Comparison of ENCODE assay signal across 22 mouse cellular contexts in the genomic region with DNA sequence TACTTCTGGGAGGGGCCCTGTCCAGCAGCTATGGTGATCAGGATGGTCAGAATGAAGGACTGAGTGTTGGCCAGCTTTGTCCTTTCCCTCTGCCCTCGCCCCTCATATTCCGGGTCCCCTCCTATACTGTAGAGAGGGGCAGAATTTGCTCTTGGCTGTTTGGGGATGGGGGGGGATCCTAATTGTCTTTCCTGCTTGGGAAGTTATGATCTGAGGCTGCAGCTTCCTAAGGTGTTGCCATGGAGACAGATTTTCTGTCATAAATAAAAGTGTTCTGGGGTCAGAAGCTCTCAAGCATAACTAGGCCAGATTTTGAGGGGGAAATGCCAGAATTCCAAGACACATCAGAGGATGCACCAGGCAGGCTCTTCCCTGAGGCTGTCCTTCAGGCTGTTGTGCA. TPM values are rescaled to one million over a fixed set of nuclear protein-coding genes. Genes with fewer than 3 reads are reported as not detected.
DNase-seq lines count a peak whose midpoint lies in the region; ATAC-seq and TF ChIP-seq lines count a peak whose summit lies in the region.
"Had no signal": no experiment of that assay in that cellular context is flagged by ENCODE, and none has a peak within 500 bp of the region (broad histone marks: within the 10 kb centered on the region; RNA-seq: fewer than 3 reads in every experiment).

No protein-coding gene starts in this region.

- H3K9me3 ChIP-seq in heart, embryonic 13.5 days = no peaks in the 10 kb centered on the region
- H3K9me3 ChIP-seq in heart, embryonic 10.5 days = no peaks in the 10 kb centered on the region
- H3K9me3 ChIP-seq in limb, embryonic 14.5 days (ENCODE audit: control insufficient read depth, low read length) = no peaks in the 10 kb centered on the region
- no peaks in the 10 kb centered on the region for H3K9me3 ChIP-seq in limb, embryonic 10.5 days (replicated peaks)
- H3K9me3 ChIP-seq in midbrain, embryonic 16.5 days (replicated peaks; ENCODE audit: control insufficient read depth, low read length, poor library complexity, severe bottlenecking) = no peaks in the 10 kb centered on the region
- H3K9me3 ChIP-seq: embryonic facial prominence, embryonic 15.5 days; forebrain, embryonic 12.5 days; liver, embryonic 13.5 days; stomach, embryonic 15.5 days had no signal

- peaks cover 31% of the 10 kb centered on the region for H3K4me1 ChIP-seq in heart, embryonic 13.5 days
- H3K4me1 ChIP-seq in heart, embryonic 10.5 days = peaks cover 23% of the 10 kb centered on the region
- H3K4me1 ChIP-seq in limb, embryonic 14.5 days (ENCODE audit: control insufficient read depth, insufficient read depth, low read length) = peaks cover 12% of the 10 kb centered on the region
- no peaks in the 10 kb centered on the region for H3K4me1 ChIP-seq in limb, embryonic 10.5 days
- peaks cover 15% of the 10 kb centered on the region for H3K4me1 ChIP-seq in midbrain, embryonic 16.5 days (ENCODE audit: control insufficient read depth, insufficient read depth, low read length)
- H3K4me1 ChIP-seq: liver, embryonic 13.5 days had no signal

- DNase-seq in heart, embryonic 10.5 days (ENCODE audit: low spot score) = no peak
- DNase-seq in limb, embryonic 14.5 days (ENCODE audit: low spot score) = no peak
- no peak for DNase-seq in limb, embryonic 10.5 days (ENCODE audit: low spot score)
- DNase-seq in brain, embryonic 14.5 days (ENCODE audit: low read depth) = peak; percentile 47
- no peak for DNase-seq in ovary, postnatal 14 days (ENCODE audit: low spot score)
- no peak for DNase-seq in gastrocnemius, postnatal 25 days
- DNase-seq: B cell, adult 2 months; cerebellum, adult 18-20 months; heart, postnatal 36 days; kidney, adult 9 months; layer of hippocampus, postnatal 36 days; left cerebral cortex, postnatal 4 days; liver, embryonic 13.5 days; right cerebral cortex, adult 18-20 months; spleen, adult 18-20 months had no signal

- no peak for TF ChIP-seq POLR2A in limb, embryonic 14.5 days (IDR thresholded peaks at IDR 0.05; ENCODE audit: borderline replicate concordance, extremely low read depth, insufficient read depth, insufficient read length)
- TF ChIP-seq POLR2A in brain, embryonic 14.5 days (IDR thresholded peaks at IDR 0.05; ENCODE audit: borderline replicate concordance, extremely low read depth, insufficient read depth, insufficient read length, poor library complexity, severe bottlenecking) = no peak

- TF ChIP-seq CTCF in brain, embryonic 14.5 days (IDR thresholded peaks at IDR 0.05; ENCODE audit: borderline replicate concordance, extremely low read depth, insufficient read depth, insufficient read length) = no peak

- 79% methylated on average over 2 of the region's 2 CpGs for WGBS in heart, embryonic 13.5 days
- WGBS in heart, embryonic 10.5 days = 84% methylated on average over 2 of the region's 2 CpGs
- WGBS in limb, embryonic 14.5 days = 72% methylated on average over 2 of the region's 2 CpGs
- WGBS in limb, embryonic 10.5 days = 89% methylated on average over 2 of the region's 2 CpGs
- 75% methylated on average over 2 of the region's 2 CpGs for WGBS in midbrain, embryonic 16.5 days

- 0 out of 2 replicates have a peak overlapping the region, but pooled peaks have one; percentile 41 for H3K27ac ChIP-seq in heart, embryonic 13.5 days (replicated peaks)
- H3K27ac ChIP-seq in heart, embryonic 10.5 days = no peak overlapping the region
- no peak overlapping the region for H3K27ac ChIP-seq in limb, embryonic 14.5 days (replicated peaks; ENCODE audit: low read depth, low read length)
- no peak overlapping the region for H3K27ac ChIP-seq in limb, embryonic 10.5 days
- H3K27ac ChIP-seq in midbrain, embryonic 16.5 days (ENCODE audit: low read length) = peak overlapping the region; percentile 83
- H3K27ac ChIP-seq: embryonic facial prominence, embryonic 15.5 days; forebrain, embryonic 12.5 days; liver, embryonic 13.5 days; stomach, embryonic 15.5 days had no signal

- H3K36me3 ChIP-seq in heart, embryonic 13.5 days = no peaks in the 10 kb centered on the region
- H3K36me3 ChIP-seq in heart, embryonic 10.5 days = no peaks in the 10 kb centered on the region
- no peaks in the 10 kb centered on the region for H3K36me3 ChIP-seq in limb, embryonic 14.5 days (ENCODE audit: control insufficient read depth, insufficient read depth, low read length)
- H3K36me3 ChIP-seq in limb, embryonic 10.5 days = no peaks in the 10 kb centered on the region
- H3K36me3 ChIP-seq in midbrain, embryonic 16.5 days (ENCODE audit: control insufficient read depth, insufficient read depth, low read length) = no peaks in the 10 kb centered on the region
- H3K36me3 ChIP-seq: embryonic facial prominence, embryonic 15.5 days; forebrain, embryonic 12.5 days; liver, embryonic 13.5 days; stomach, embryonic 15.5 days had no signal

- peak overlapping the region; percentile 27; the same call in 1 of the 2 replicates for H3K4me2 ChIP-seq in heart, embryonic 13.5 days
- H3K4me2 ChIP-seq in limb, embryonic 14.5 days (replicated peaks; ENCODE audit: low read depth, low read length, severe bottlenecking) = no peak overlapping the region
- peak overlapping the region; percentile 21; the same call in 1 of the 2 replicates for H3K4me2 ChIP-seq in midbrain, embryonic 16.5 days (ENCODE audit: low read length)
- H3K4me2 ChIP-seq: embryonic facial prominence, embryonic 15.5 days; forebrain, embryonic 12.5 days; liver, embryonic 13.5 days; stomach, embryonic 15.5 days had no signal

- ATAC-seq in heart, embryonic 13.5 days (ENCODE audit: extremely low read depth, insufficient number of reproducible peaks, low FRiP score, low TSS enrichment) = no peak
- ATAC-seq in limb, embryonic 14.5 days (ENCODE audit: low FRiP score, low read depth) = no peak
- ATAC-seq in midbrain, embryonic 16.5 days = peak; percentile 67; the same call in 1 of the 2 replicates
- ATAC-seq: Patski had no signal

- H3K27me3 ChIP-seq in heart, embryonic 13.5 days (replicated peaks) = no peaks in the 10 kb centered on the region
- 0 out of 2 replicates have a peak, but pooled peaks cover 8% of the 10 kb centered on the region for H3K27me3 ChIP-seq in heart, embryonic 10.5 days (ENCODE audit: insufficient read depth, poor library complexity, severe bottlenecking)
- no peaks in the 10 kb centered on the region for H3K27me3 ChIP-seq in limb, embryonic 14.5 days (ENCODE audit: control insufficient read depth, insufficient read depth, low read length)
- H3K27me3 ChIP-seq in limb, embryonic 10.5 days (ENCODE audit: low read depth, poor library complexity, severe bottlenecking) = no peaks in the 10 kb centered on the region
- H3K27me3 ChIP-seq in midbrain, embryonic 16.5 days (ENCODE audit: control insufficient read depth, insufficient read depth, low read depth, low read length) = no peaks in the 10 kb centered on the region
- H3K27me3 ChIP-seq: embryonic facial prominence, embryonic 15.5 days; forebrain, embryonic 12.5 days; liver, embryonic 13.5 days; Patski; stomach, embryonic 15.5 days had no signal

- H3K9ac ChIP-seq in heart, embryonic 13.5 days = peak overlapping the region; percentile 12
- peak overlapping the region; percentile 7; the same call in 1 of the 2 replicates for H3K9ac ChIP-seq in limb, embryonic 14.5 days (ENCODE audit: low read depth, low read length, severe bottlenecking)
- 0 out of 2 replicates have a peak overlapping the region, but pooled peaks have one; percentile 2 for H3K9ac ChIP-seq in midbrain, embryonic 16.5 days (ENCODE audit: low read depth, low read length)
- H3K9ac ChIP-seq: embryonic facial prominence, embryonic 15.5 days; forebrain, embryonic 12.5 days; liver, embryonic 13.5 days; stomach, embryonic 15.5 days had no signal

- H3K4me3 ChIP-seq in heart, embryonic 13.5 days = no peak overlapping the region
- H3K4me3 ChIP-seq in heart, embryonic 10.5 days = no peak overlapping the region
- H3K4me3 ChIP-seq in limb, embryonic 14.5 days (replicated peaks; ENCODE audit: low read length) = no peak overlapping the region
- H3K4me3 ChIP-seq in limb, embryonic 10.5 days = no peak overlapping the region
- H3K4me3 ChIP-seq in midbrain, embryonic 16.5 days (ENCODE audit: low read depth, low read length) = no peak overlapping the region
- H3K4me3 ChIP-seq: embryonic facial prominence, embryonic 15.5 days; forebrain, embryonic 12.5 days; liver, embryonic 13.5 days; stomach, embryonic 15.5 days had no signal

RNA-seq across cellular contexts. Expression of a gene that starts 31.6 kb away (rescaled TPM):
- 39.8 and 42.1 TPM in 2 replicates for polyA plus RNA-seq in heart, embryonic 13.5 days (2015; fragmentation: Nextera tagmentation; extraction: Ambion mirVana)
- 22.5 and 23.6 TPM in 2 replicates for polyA plus RNA-seq in heart, embryonic 10.5 days (2016; fragmentation: Nextera tagmentation; extraction: Ambion mirVana)
- polyA plus RNA-seq in limb, embryonic 14.5 days (2012; rRNA removed) = 27.8 and 34.0 TPM in 2 replicates
- 73.4 and 83.4 TPM in 2 replicates for polyA plus RNA-seq in limb, embryonic 14.5 days (2014; fragmentation: Nextera tagmentation; extraction: Ambion mirVana)
- 26.8 and 28.8 TPM in 2 replicates for polyA plus RNA-seq in limb, embryonic 10.5 days (2016; fragmentation: Nextera tagmentation; extraction: Ambion mirVana)
- 6.5 and 9.7 TPM in 2 replicates for polyA plus RNA-seq in brain, embryonic 14.5 days (2012; rRNA removed)
- 27.0 and 32.2 TPM in 2 replicates for polyA plus RNA-seq in midbrain, embryonic 16.5 days (2015; fragmentation: Nextera tagmentation; extraction: Ambion mirVana)
- total RNA-seq in gastrocnemius, postnatal 25 days (2021) = 10 to 100 TPM; 22.2 to 22.3 TPM
- total RNA-seq: granulocyte monocyte progenitor cell, adult 5-6 weeks had no signal

Comparison
In these comparisons a context has a peak if more than half of its experiments do, and no peak if none do; other contexts are left out.
1. H3K27ac ChIP-seq: peak in heart, embryonic 13.5 days (single experiment) and midbrain, embryonic 16.5 days (single experiment); none in heart, embryonic 10.5 days (single experiment), limb, embryonic 14.5 days (single experiment) and limb, embryonic 10.5 days (single experiment).
2. Peak in every context shown above with its lines, with median percentiles within 50 percentile points of each other: H3K9ac ChIP-seq.